21 mouse cellular contexts compared by ENCODE assay signal in the genomic region with DNA sequence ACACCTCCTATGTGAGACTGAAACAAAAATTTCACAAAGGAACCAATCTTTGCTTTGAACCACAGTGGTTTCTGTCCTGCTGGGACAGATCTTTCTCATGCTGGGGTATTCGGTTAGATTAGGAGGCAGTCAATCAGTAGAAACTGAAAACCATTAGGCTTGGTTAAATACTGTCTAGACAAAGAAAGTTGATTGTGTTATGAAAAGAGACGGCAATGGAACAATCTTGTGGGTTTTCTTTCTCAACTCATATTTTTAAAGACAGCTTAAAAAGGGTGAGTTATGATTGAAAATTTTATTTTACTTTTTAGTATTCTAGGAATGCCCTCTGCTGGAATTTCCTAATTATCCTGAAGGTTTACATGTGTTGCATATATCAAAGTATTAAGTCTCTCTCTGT.
DNase-seq lines count a peak whose midpoint lies in the region; ATAC-seq and TF ChIP-seq lines count a peak whose summit lies in the region.
"Had no signal": no experiment of that assay in that cellular context is flagged by ENCODE, and none has a peak within 500 bp of the region (broad histone marks: within the 10 kb centered on the region; RNA-seq: fewer than 3 reads in every experiment).

No protein-coding gene starts in this region.

- ATAC-seq in midbrain, embryonic 11.5 days (ENCODE audit: low FRiP score): no peak
- no peak for ATAC-seq in midbrain, embryonic 15.5 days (replicated peaks)
- ATAC-seq: activated CD4-positive, CD25-positive, alpha-beta regulatory T cell, adult 4 months; CD4-positive, CD25-positive, alpha-beta regulatory T cell, adult 4 months; Patski had no signal

- H3K4me3 ChIP-seq in midbrain, embryonic 11.5 days (ENCODE audit: low read depth, low read length): no peak overlapping the region
- H3K4me3 ChIP-seq in midbrain, embryonic 15.5 days: no peak overlapping the region
- no peak overlapping the region for H3K4me3 ChIP-seq in embryonic fibroblast, embryonic 13.5 days (ENCODE audit: insufficient read depth, low read length)
- H3K4me3 ChIP-seq in hindbrain, embryonic 10.5 days: no peak overlapping the region

- H3K4me2 ChIP-seq in midbrain, embryonic 11.5 days: no peak overlapping the region
- no peak overlapping the region for H3K4me2 ChIP-seq in midbrain, embryonic 15.5 days

- TF ChIP-seq POLR2A in embryonic fibroblast, embryonic 13.5 days (IDR thresholded peaks at IDR 0.05; ENCODE audit: low read depth, low read length): no peak

- DNase-seq in midbrain, embryonic 11.5 days (ENCODE audit: low spot score, missing footprints): peak; percentile 74
- peak; percentile 71 for DNase-seq in Muller cell, postnatal 12 days (ENCODE audit: inconsistent ontology term)
- DNase-seq in hindbrain, embryonic 10.5 days (ENCODE audit: low spot score): no peak
- no peak for DNase-seq in kidney, postnatal 25 days
- DNase-seq: adrenal gland, adult 2 months; adrenal gland, adult 8-10 months; adrenal gland, postnatal 10 days; adrenal gland, postnatal 14 days; adrenal gland, postnatal 25 days; adrenal gland, postnatal 36 days; B cell, adult 2 months; cerebellum, adult 11 months; cerebellum, adult 11-12 months; cerebellum, adult 18-20 months; cerebellum, adult 2 months had no signal

- no peaks in the 10 kb centered on the region for H3K4me1 ChIP-seq in midbrain, embryonic 11.5 days (ENCODE audit: control insufficient read depth, insufficient read depth, low read length)
- H3K4me1 ChIP-seq in midbrain, embryonic 15.5 days: no peaks in the 10 kb centered on the region
- no peaks in the 10 kb centered on the region for H3K4me1 ChIP-seq in embryonic fibroblast, embryonic 13.5 days (ENCODE audit: control insufficient read depth, insufficient read depth, low read length)
- no peaks in the 10 kb centered on the region for H3K4me1 ChIP-seq in hindbrain, embryonic 10.5 days (replicated peaks)

- no peak overlapping the region for H3K9ac ChIP-seq in midbrain, embryonic 11.5 days (ENCODE audit: low read length)
- no peak overlapping the region for H3K9ac ChIP-seq in midbrain, embryonic 15.5 days

- 65% methylated on average over 2 of the region's 2 CpGs for WGBS in midbrain, embryonic 11.5 days
- WGBS in midbrain, embryonic 15.5 days: 57% methylated on average over 2 of the region's 2 CpGs
- 61% methylated on average over 2 of the region's 2 CpGs for WGBS in hindbrain, embryonic 10.5 days

- H3K9me3 ChIP-seq in midbrain, embryonic 11.5 days (ENCODE audit: control insufficient read depth, low read length): no peaks in the 10 kb centered on the region
- no peaks in the 10 kb centered on the region for H3K9me3 ChIP-seq in midbrain, embryonic 15.5 days
- no peaks in the 10 kb centered on the region for H3K9me3 ChIP-seq in hindbrain, embryonic 10.5 days

- H3K27ac ChIP-seq in midbrain, embryonic 11.5 days (ENCODE audit: low read depth, low read length): no peak overlapping the region
- H3K27ac ChIP-seq in midbrain, embryonic 15.5 days: no peak overlapping the region
- 0 out of 2 replicates have a peak overlapping the region, but pooled peaks have one; percentile 18 for H3K27ac ChIP-seq in embryonic fibroblast, embryonic 13.5 days (ENCODE audit: insufficient read depth, low read length)
- H3K27ac ChIP-seq in hindbrain, embryonic 10.5 days: no peak overlapping the region

- no peak for TF ChIP-seq CTCF in embryonic fibroblast, embryonic 13.5 days (IDR thresholded peaks at IDR 0.05; ENCODE audit: borderline replicate concordance, insufficient read depth, low read length)

- H3K36me3 ChIP-seq in midbrain, embryonic 11.5 days (ENCODE audit: control insufficient read depth, insufficient read depth, low read length): no peaks in the 10 kb centered on the region
- H3K36me3 ChIP-seq in midbrain, embryonic 15.5 days (replicated peaks): no peaks in the 10 kb centered on the region
- no peaks in the 10 kb centered on the region for H3K36me3 ChIP-seq in hindbrain, embryonic 10.5 days
- H3K36me3 ChIP-seq: G1E had no signal

- no peaks in the 10 kb centered on the region for H3K27me3 ChIP-seq in midbrain, embryonic 11.5 days (ENCODE audit: control insufficient read depth, insufficient read depth, low read length)
- H3K27me3 ChIP-seq in midbrain, embryonic 15.5 days (replicated peaks): no peaks in the 10 kb centered on the region
- H3K27me3 ChIP-seq in hindbrain, embryonic 10.5 days (ENCODE audit: insufficient read depth, poor library complexity, severe bottlenecking): no peaks in the 10 kb centered on the region
- H3K27me3 ChIP-seq: Patski had no signal

Comparison
In these comparisons a context has a peak if more than half of its experiments do, and no peak if none do; other contexts are left out.
1. DNase-seq: peak in midbrain, embryonic 11.5 days (single experiment) and Muller cell, postnatal 12 days (single experiment); none in hindbrain, embryonic 10.5 days (single experiment) and kidney, postnatal 25 days (0 of 2).